Comparison of ENCODE assay signal across 15 mouse cellular contexts in the genomic region with DNA sequence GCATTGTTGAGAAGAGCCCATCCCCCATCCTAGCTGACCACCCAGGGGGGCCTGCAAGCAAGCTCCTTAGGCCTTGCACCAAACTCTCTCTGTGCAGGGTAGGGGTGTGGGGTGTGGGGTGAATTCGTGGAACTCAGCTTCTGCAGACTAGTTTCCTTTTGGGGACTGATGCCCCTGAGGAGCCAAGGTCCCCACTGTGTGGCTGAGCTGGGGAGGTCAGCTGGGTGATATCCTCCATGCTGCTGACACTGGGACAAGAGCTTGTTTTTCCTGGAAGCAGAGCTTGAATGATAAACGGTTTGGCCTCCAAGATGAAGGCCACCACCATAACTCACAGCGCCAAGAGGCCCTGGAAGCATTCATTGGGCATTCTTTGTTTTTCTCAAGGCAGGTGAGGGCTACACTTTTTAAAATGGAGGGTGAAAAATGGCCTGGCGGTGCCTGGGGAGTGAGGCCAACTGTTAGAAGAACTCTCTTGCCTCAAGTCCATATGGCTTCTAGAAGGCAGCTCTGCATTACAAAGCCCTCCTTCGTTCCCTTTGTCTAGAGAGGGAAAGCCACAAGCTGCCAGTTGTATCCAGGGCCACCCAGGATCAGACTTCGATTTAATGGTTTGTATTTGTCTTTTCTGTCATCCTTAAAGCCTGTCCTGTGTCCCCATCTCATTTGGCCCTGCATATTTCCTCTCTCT.
DNase-seq lines count a peak whose midpoint lies in the region; ATAC-seq lines count a peak whose summit lies in the region.
"Had no signal": no experiment of that assay in that cellular context is flagged by ENCODE, and none has a peak within 500 bp of the region (broad histone marks: within the 10 kb centered on the region; RNA-seq: fewer than 3 reads in every experiment).

No protein-coding gene starts in this region.

- no peak for DNase-seq in midbrain, embryonic 10.5 days (ENCODE audit: low spot score)
- DNase-seq in midbrain, embryonic 14.5 days: no peak
- DNase-seq in R1 (ENCODE audit: low read depth, low spot score): peak; percentile 82
- peak; percentile 65 to 74 for DNase-seq in adrenal gland, postnatal 36 days
- DNase-seq in gastrocnemius, postnatal 36 days: no peak
- no peak for DNase-seq in heart, postnatal 14 days
- no peak for DNase-seq in thymus, postnatal 36 days
- DNase-seq: cerebellum, adult 8-10 months; forebrain, postnatal 0 days; gastrocnemius, postnatal 25 days; lung, adult 18-20 months had no signal

- H3K27me3 ChIP-seq in midbrain, embryonic 10.5 days (ENCODE audit: low read depth, poor library complexity, severe bottlenecking): peaks cover 11% of the 10 kb centered on the region; the same call in 1 of the 2 replicates
- H3K27me3 ChIP-seq in midbrain, embryonic 14.5 days (ENCODE audit: control insufficient read depth, insufficient read depth, low read length): no peaks in the 10 kb centered on the region
- no peaks in the 10 kb centered on the region for H3K27me3 ChIP-seq in kidney, embryonic 16.5 days (ENCODE audit: insufficient read depth, low read length)
- H3K27me3 ChIP-seq: embryonic facial prominence, embryonic 13.5 days; limb, embryonic 15.5 days; Patski had no signal

- ATAC-seq in midbrain, embryonic 14.5 days (ENCODE audit: low FRiP score, low TSS enrichment): no peak
- peak; percentile 81 for ATAC-seq in kidney, embryonic 16.5 days (ENCODE audit: low FRiP score, low TSS enrichment)
- ATAC-seq: forebrain, postnatal 0 days; Patski had no signal

- no peaks in the 10 kb centered on the region for H3K36me3 ChIP-seq in midbrain, embryonic 10.5 days
- no peaks in the 10 kb centered on the region for H3K36me3 ChIP-seq in midbrain, embryonic 14.5 days (ENCODE audit: control insufficient read depth, insufficient read depth, low read length)
- no peaks in the 10 kb centered on the region for H3K36me3 ChIP-seq in kidney, embryonic 16.5 days (ENCODE audit: insufficient read depth, low read length)
- H3K36me3 ChIP-seq: embryonic facial prominence, embryonic 13.5 days; limb, embryonic 15.5 days had no signal

- H3K27ac ChIP-seq in midbrain, embryonic 10.5 days (replicated peaks): peak overlapping the region; percentile 64
- no peak overlapping the region for H3K27ac ChIP-seq in midbrain, embryonic 14.5 days (replicated peaks; ENCODE audit: low read depth, low read length)
- H3K27ac ChIP-seq in kidney, embryonic 16.5 days (ENCODE audit: low read length): peak overlapping the region; percentile 31
- H3K27ac ChIP-seq: embryonic facial prominence, embryonic 13.5 days; limb, embryonic 15.5 days had no signal

- WGBS in midbrain, embryonic 10.5 days: 38% methylated on average over 6 of the region's 6 CpGs
- 38% methylated on average over 6 of the region's 6 CpGs for WGBS in midbrain, embryonic 14.5 days
- 38% methylated on average over 6 of the region's 6 CpGs for WGBS in kidney, embryonic 16.5 days

- H3K9ac ChIP-seq in midbrain, embryonic 14.5 days (replicated peaks; ENCODE audit: low read length): no peak overlapping the region
- H3K9ac ChIP-seq in kidney, embryonic 16.5 days (replicated peaks; ENCODE audit: low read length): no peak overlapping the region
- H3K9ac ChIP-seq: embryonic facial prominence, embryonic 13.5 days; forebrain, postnatal 0 days; limb, embryonic 15.5 days had no signal

- intact Hi-C loops in gastrocnemius, postnatal 36 days (cut with DNase I): no loop called here
- intact Hi-C loops in heart, postnatal 14 days (cut with DNase I): no loop called here

- H3K4me3 ChIP-seq in midbrain, embryonic 10.5 days: no peak overlapping the region
- H3K4me3 ChIP-seq in midbrain, embryonic 14.5 days (replicated peaks; ENCODE audit: low read depth, low read length): no peak overlapping the region
- H3K4me3 ChIP-seq in kidney, embryonic 16.5 days (ENCODE audit: low read length): no peak overlapping the region
- H3K4me3 ChIP-seq: embryonic facial prominence, embryonic 13.5 days; limb, embryonic 15.5 days had no signal

- peaks cover 6% of the 10 kb centered on the region; the same call in 1 of the 2 replicates for H3K9me3 ChIP-seq in midbrain, embryonic 10.5 days (replicated peaks)
- no peaks in the 10 kb centered on the region for H3K9me3 ChIP-seq in midbrain, embryonic 14.5 days (ENCODE audit: control insufficient read depth, low read length)
- no peaks in the 10 kb centered on the region for H3K9me3 ChIP-seq in kidney, embryonic 16.5 days (ENCODE audit: low read length)
- H3K9me3 ChIP-seq: limb, embryonic 15.5 days had no signal

- H3K4me2 ChIP-seq in midbrain, embryonic 14.5 days (ENCODE audit: low read length): no peak overlapping the region
- no peak overlapping the region for H3K4me2 ChIP-seq in kidney, embryonic 16.5 days (replicated peaks; ENCODE audit: low read depth, low read length)
- H3K4me2 ChIP-seq: embryonic facial prominence, embryonic 13.5 days; limb, embryonic 15.5 days had no signal

- peaks cover 42% of the 10 kb centered on the region for H3K4me1 ChIP-seq in midbrain, embryonic 10.5 days
- peaks cover 24% of the 10 kb centered on the region for H3K4me1 ChIP-seq in midbrain, embryonic 14.5 days (ENCODE audit: control insufficient read depth, insufficient read depth, low read length)
- peaks cover 9% of the 10 kb centered on the region; the same call in 1 of the 2 replicates for H3K4me1 ChIP-seq in kidney, embryonic 16.5 days (ENCODE audit: insufficient read depth, low read length)

Comparison
In these comparisons a context has a peak if more than half of its experiments do, and no peak if none do; other contexts are left out.
1. DNase-seq: peak in R1 (single experiment) and adrenal gland, postnatal 36 days (2 of 2); none in midbrain, embryonic 10.5 days (single experiment), midbrain, embryonic 14.5 days (single experiment), gastrocnemius, postnatal 36 days (0 of 2), heart, postnatal 14 days (0 of 2) and thymus, postnatal 36 days (0 of 2).